Mouse (Mus musculus) erythroblast, embryonic 14.5 days (primary cell): ENCODE results near the gene Dazap2.

Experiments used
- GATA1 ChIP-seq: IDR thresholded peaks from 2 replicates; pipeline ENCODE4 v1.6.1; 2012; ENCODE audit warnings: low read length, inconsistent platforms, mixed read lengths
- TAL1 ChIP-seq: IDR thresholded peaks from 3 replicates; pipeline ENCODE4 v1.6.1; 2012; ENCODE audit warnings: low read length, inconsistent platforms, mixed read lengths

GRCm38 (mm10) chr15:100576392-100576791 is 38.8 kb upstream of the Dazap2 start:
- TF ChIP-seq GATA1 (no peak), TAL1 (no peak)
